Comparison of ENCODE assay signal across 9 mouse cellular contexts in genomic region chr3:152347227-152347626, GRCm38 (mm10). TPM values are rescaled to one million over a fixed set of nuclear protein-coding genes. Genes with fewer than 3 reads are reported as not detected.
DNase-seq lines count a peak whose midpoint lies in the region; ATAC-seq lines count a peak whose summit lies in the region.
"Had no signal": no experiment of that assay in that cellular context is flagged by ENCODE, and none has a peak within 500 bp of the region (broad histone marks: within the 10 kb centered on the region; RNA-seq: fewer than 3 reads in every experiment).

No protein-coding gene starts in this region.

- no peaks in the 10 kb centered on the region for H3K9me3 ChIP-seq in heart, embryonic 13.5 days
- H3K9me3 ChIP-seq in hindbrain, embryonic 11.5 days (ENCODE audit: control insufficient read depth, low read length), result no peaks in the 10 kb centered on the region
- H3K9me3 ChIP-seq in midbrain, embryonic 11.5 days (ENCODE audit: control insufficient read depth, low read length), result no peaks in the 10 kb centered on the region

- 33% methylated on average over 3 of the region's 3 CpGs for WGBS in heart, embryonic 13.5 days
- 51% methylated on average over 3 of the region's 3 CpGs for WGBS in hindbrain, embryonic 11.5 days
- WGBS in midbrain, embryonic 11.5 days, result 48% methylated on average over 3 of the region's 3 CpGs

- H3K4me3 ChIP-seq in heart, embryonic 13.5 days, result peak overlapping the region; percentile 85
- H3K4me3 ChIP-seq in hindbrain, embryonic 11.5 days (ENCODE audit: low read depth, low read length), result peak overlapping the region; percentile 74
- H3K4me3 ChIP-seq in midbrain, embryonic 11.5 days (ENCODE audit: low read depth, low read length), result peak overlapping the region; percentile 85

- H3K4me1 ChIP-seq in heart, embryonic 13.5 days, result peaks cover 47% of the 10 kb centered on the region
- H3K4me1 ChIP-seq in hindbrain, embryonic 11.5 days (replicated peaks; ENCODE audit: control insufficient read depth, insufficient read depth, low read length), result no peaks in the 10 kb centered on the region
- peaks cover 10% of the 10 kb centered on the region for H3K4me1 ChIP-seq in midbrain, embryonic 11.5 days (ENCODE audit: control insufficient read depth, insufficient read depth, low read length)

- DNase-seq in heart, adult 9 months (ENCODE audit: low spot score in 2 of 2), result no peak
- DNase-seq in NIH3T3 (ENCODE audit: low read depth), result peak; percentile 10
- peak; percentile 5 for DNase-seq in hindbrain, embryonic 11.5 days (ENCODE audit: low spot score)
- peak; percentile 83 for DNase-seq in midbrain, embryonic 11.5 days (ENCODE audit: low spot score, missing footprints)
- no peak for DNase-seq in embryo, embryonic 10.5 days (ENCODE audit: low spot score)
- no peak for DNase-seq in left cerebral cortex, adult 8-10 months (ENCODE audit: low spot score in 2 of 2)

- peaks cover 6% of the 10 kb centered on the region; the same call in 1 of the 2 replicates for H3K36me3 ChIP-seq in heart, embryonic 13.5 days
- no peaks in the 10 kb centered on the region for H3K36me3 ChIP-seq in hindbrain, embryonic 11.5 days (ENCODE audit: control insufficient read depth, insufficient read depth, low read length)
- no peaks in the 10 kb centered on the region for H3K36me3 ChIP-seq in midbrain, embryonic 11.5 days (ENCODE audit: control insufficient read depth, insufficient read depth, low read length)

- no peaks in the 10 kb centered on the region for H3K27me3 ChIP-seq in heart, embryonic 13.5 days (replicated peaks)
- H3K27me3 ChIP-seq in hindbrain, embryonic 11.5 days (ENCODE audit: control insufficient read depth, insufficient read depth, low read length), result no peaks in the 10 kb centered on the region
- H3K27me3 ChIP-seq in midbrain, embryonic 11.5 days (ENCODE audit: control insufficient read depth, insufficient read depth, low read length), result no peaks in the 10 kb centered on the region
- H3K27me3 ChIP-seq: Patski had no signal

- peak overlapping the region; percentile 85; the same call in 1 of the 2 replicates for H3K27ac ChIP-seq in heart, embryonic 13.5 days (replicated peaks)
- no peak overlapping the region for H3K27ac ChIP-seq in hindbrain, embryonic 11.5 days (ENCODE audit: low read depth, low read length)
- no peak overlapping the region for H3K27ac ChIP-seq in midbrain, embryonic 11.5 days (ENCODE audit: low read depth, low read length)

- H3K9ac ChIP-seq in heart, embryonic 13.5 days, result peak overlapping the region; percentile 97
- H3K9ac ChIP-seq in hindbrain, embryonic 11.5 days (ENCODE audit: low read depth, low read length), result peak overlapping the region; percentile 89
- H3K9ac ChIP-seq in midbrain, embryonic 11.5 days (ENCODE audit: low read length), result peak overlapping the region; percentile 86

- H3K4me2 ChIP-seq in heart, embryonic 13.5 days, result peak overlapping the region; percentile 76
- H3K4me2 ChIP-seq in hindbrain, embryonic 11.5 days (replicated peaks; ENCODE audit: low read depth, low read length), result peak overlapping the region; percentile 54
- H3K4me2 ChIP-seq in midbrain, embryonic 11.5 days, result peak overlapping the region; percentile 62

- ATAC-seq in heart, embryonic 13.5 days (ENCODE audit: extremely low read depth, insufficient number of reproducible peaks, low FRiP score, low TSS enrichment), result no peak
- ATAC-seq in hindbrain, embryonic 11.5 days (ENCODE audit: low FRiP score), result no peak
- no peak for ATAC-seq in midbrain, embryonic 11.5 days (ENCODE audit: low FRiP score)
- ATAC-seq in CD4-positive, CD25-positive, alpha-beta regulatory T cell, adult 4 months, result no peak

RNA-seq across cellular contexts. Expression of gene Usp33, which starts 0.9 kb away (rescaled TPM):
- polyA plus RNA-seq in heart, embryonic 13.5 days (2015; fragmentation: Nextera tagmentation; extraction: Ambion mirVana), result 25.5 and 28.2 TPM in 2 replicates
- 73.6 and 74.8 TPM in 2 replicates for polyA plus RNA-seq in hindbrain, embryonic 11.5 days (2014; fragmentation: Nextera tagmentation; extraction: Ambion mirVana)
- polyA plus RNA-seq in midbrain, embryonic 11.5 days (2014; fragmentation: Nextera tagmentation; extraction: Ambion mirVana), result 65.6 and 73.2 TPM in 2 replicates
- 100 to 1,000 TPM; 129 to 150 (median 142) TPM for total RNA-seq in left cerebral cortex, adult 8-10 months (2022)
- 10 to 100 TPM; 33.9 to 35.5 TPM for polyA plus RNA-seq in CD4-positive, CD25-positive, alpha-beta regulatory T cell, adult 4 months (2017; shearing (Covaris generic))

RNA-seq across cellular contexts. Expression of gene Miga1, which starts 7.0 kb away (rescaled TPM):
- 10.8 and 12.0 TPM in 2 replicates for polyA plus RNA-seq in heart, embryonic 13.5 days (2015; fragmentation: Nextera tagmentation; extraction: Ambion mirVana)
- polyA plus RNA-seq in hindbrain, embryonic 11.5 days (2014; fragmentation: Nextera tagmentation; extraction: Ambion mirVana), result 19.4 and 21.4 TPM in 2 replicates
- 19.3 and 21.8 TPM in 2 replicates for polyA plus RNA-seq in midbrain, embryonic 11.5 days (2014; fragmentation: Nextera tagmentation; extraction: Ambion mirVana)
- 10 to 100 TPM; 82.5 to 93.1 (median 87.5) TPM for total RNA-seq in left cerebral cortex, adult 8-10 months (2022)
- 1 to 10 TPM; 8.0 TPM for polyA plus RNA-seq in CD4-positive, CD25-positive, alpha-beta regulatory T cell, adult 4 months (2017; shearing (Covaris generic))

RNA-seq across cellular contexts. Expression of gene Zzz3, which starts 48.0 kb away (rescaled TPM):
- polyA plus RNA-seq in heart, embryonic 13.5 days (2015; fragmentation: Nextera tagmentation; extraction: Ambion mirVana), result 29.5 and 31.0 TPM in 2 replicates
- 54.9 and 61.2 TPM in 2 replicates for polyA plus RNA-seq in hindbrain, embryonic 11.5 days (2014; fragmentation: Nextera tagmentation; extraction: Ambion mirVana)
- polyA plus RNA-seq in midbrain, embryonic 11.5 days (2014; fragmentation: Nextera tagmentation; extraction: Ambion mirVana), result 62.2 and 63.1 TPM in 2 replicates
- total RNA-seq in left cerebral cortex, adult 8-10 months (2022), result 10 to 100 TPM; 48.1 to 52.1 (median 49.2) TPM
- polyA plus RNA-seq in CD4-positive, CD25-positive, alpha-beta regulatory T cell, adult 4 months (2017; shearing (Covaris generic)), result 10 to 100 TPM; 33.7 to 34.7 TPM

Comparison
In these comparisons a context has a peak if more than half of its experiments do, and no peak if none do; other contexts are left out.
1. DNase-seq: peak in NIH3T3 (single experiment), hindbrain, embryonic 11.5 days (single experiment) and midbrain, embryonic 11.5 days (single experiment); none in heart, adult 9 months (0 of 2), embryo, embryonic 10.5 days (single experiment) and left cerebral cortex, adult 8-10 months (0 of 2).
2. Peak in every context shown above with its lines, with median percentiles within 50 percentile points of each other: H3K4me2 ChIP-seq, H3K4me3 ChIP-seq and H3K9ac ChIP-seq.